Mouse (Mus musculus): ENCODE measurements at regions not wholly inside any gene's neighbourhood (a gene's known extent, or its start where the extent isn't known, plus 50 kb on each side); places are given as distances from the start of the nearest gene placed in this dataset.

GRCm38 (mm10) chr14:24731872-24732525, 245.1 kb downstream of the Rps24 start:
- DNase-seq, result no peak
- intact Hi-C loops (cut with DNase I), result no loop called here
- Histone ChIP-seq H3K27ac (no peak overlapping the region), H3K4me3 (no peak overlapping the region)
- TF ChIP-seq CTCF (IDR thresholded peaks at IDR 0.05), result no peak

- Histone ChIP-seq H3K4me3 (no peak overlapping the region), H3K27ac (no peak overlapping the region; the same call in 1 of the 2 replicates)
- intact Hi-C loops (cut with DNase I), result no loop called here
- TF ChIP-seq CTCF (IDR thresholded peaks at IDR 0.05), result no peak
- no peak for DNase-seq
These were observed 246.4 kb downstream of the Rps24 start for GRCm38 (mm10) chr14:24733326-24733725.

GRCm38 (mm10) chr14:24738869-24739268, 251.9 kb downstream of the Rps24 start:
- no peak for DNase-seq
- peak; percentile 43 for TF ChIP-seq CTCF (IDR thresholded peaks at IDR 0.05)
- intact Hi-C loops (cut with DNase I), result no loop called here
- H3K4me3 ChIP-seq, result no peak overlapping the region
- no peak overlapping the region for H3K27ac ChIP-seq

- intact Hi-C loops (cut with DNase I), result no loop called here
- no peak for DNase-seq
- H3K27ac ChIP-seq, result no peak overlapping the region
- TF ChIP-seq CTCF (IDR thresholded peaks at IDR 0.05), result no peak
- no peak overlapping the region for H3K4me3 ChIP-seq
These were observed 257.5 kb downstream of the Rps24 start for GRCm38 (mm10) chr14:24744451-24744850.

- Histone ChIP-seq H3K27ac (no peak overlapping the region), H3K4me3 (no peak overlapping the region)
- intact Hi-C loops (cut with DNase I), result no loop called here
- no peak for TF ChIP-seq CTCF (IDR thresholded peaks at IDR 0.05)
- no peak for DNase-seq
These were observed 258.8 kb downstream of the Rps24 start for GRCm38 (mm10) chr14:24745730-24746129.

- no peak for TF ChIP-seq CTCF (IDR thresholded peaks at IDR 0.05)
- Histone ChIP-seq H3K27ac (peak overlapping the region; percentile 80), H3K4me3 (no peak overlapping the region)
- peak; percentile 40 for DNase-seq
- intact Hi-C loops (cut with DNase I), result no loop called here
These were observed 260.5 kb downstream of the Rps24 start for GRCm38 (mm10) chr14:24747471-24747795.

- intact Hi-C loops (cut with DNase I), result no loop called here
These were observed 261.0 kb downstream of the Rps24 start for GRCm38 (mm10) chr14:24747796-24748496.

GRCm38 (mm10) chr14:24748497-24748862, 261.6 kb downstream of the Rps24 start:
- DNase-seq, result no peak
- no peak for TF ChIP-seq CTCF (IDR thresholded peaks at IDR 0.05)
- intact Hi-C loops (cut with DNase I), result no loop called here
- Histone ChIP-seq H3K4me3 (no peak overlapping the region), H3K27ac (peak overlapping the region; percentile 70)

More at GRCm38 (mm10) chr14:24747796-24748496, 261.0 kb downstream of the Rps24 start:
- DNase-seq, result peak; percentile 58
- Histone ChIP-seq H3K4me3 (0 out of 2 replicates have a peak overlapping the region, but pooled peaks have one; percentile 13), H3K27ac (peak overlapping the region; percentile 80)
- TF ChIP-seq CTCF (IDR thresholded peaks at IDR 0.05), result no peak

GRCm38 (mm10) chr14:24749313-24749712, 262.4 kb downstream of the Rps24 start:
- Histone ChIP-seq H3K27ac (peak overlapping the region; percentile 70), H3K4me3 (no peak overlapping the region)
- no peak for DNase-seq
- TF ChIP-seq CTCF (IDR thresholded peaks at IDR 0.05), result no peak
- intact Hi-C loops (cut with DNase I), result no loop called here

- Histone ChIP-seq H3K27ac (no peak overlapping the region), H3K4me3 (no peak overlapping the region)
- intact Hi-C loops (cut with DNase I), result no loop called here
- no peak for TF ChIP-seq CTCF (IDR thresholded peaks at IDR 0.05)
- DNase-seq, result no peak
These were observed 264.3 kb downstream of the Rps24 start for GRCm38 (mm10) chr14:24751227-24751626.

- intact Hi-C loops (cut with DNase I), result no loop called here
- DNase-seq, result no peak
- no peak for TF ChIP-seq CTCF (IDR thresholded peaks at IDR 0.05)
These were observed 267.8 kb downstream of the Rps24 start for GRCm38 (mm10) chr14:24754753-24755152.

GRCm38 (mm10) chr14:24755426-24756117, 268.6 kb downstream of the Rps24 start:
- intact Hi-C loops (cut with DNase I), result no loop called here
- no peak for TF ChIP-seq CTCF (IDR thresholded peaks at IDR 0.05)
- Histone ChIP-seq H3K27ac (no peak overlapping the region), H3K4me3 (no peak overlapping the region)
- no peak for DNase-seq

More at GRCm38 (mm10) chr14:24754753-24755152, 267.8 kb downstream of the Rps24 start:
- Histone ChIP-seq H3K27ac (no peak overlapping the region), H3K4me3 (no peak overlapping the region)

- Histone ChIP-seq H3K4me3 (no peak overlapping the region), H3K27ac (peak overlapping the region; percentile 62; the same call in 1 of the 2 replicates)
- TF ChIP-seq CTCF (IDR thresholded peaks at IDR 0.05), result no peak
- intact Hi-C loops (cut with DNase I), result no loop called here
- no peak for DNase-seq
These were observed 270.4 kb downstream of the Rps24 start for GRCm38 (mm10) chr14:24757302-24757701.
